Mouse (Mus musculus): ENCODE data around the gene Gm21789. TPM values are rescaled to one million over a fixed set of nuclear protein-coding genes. Genes with fewer than 3 reads are reported as not detected.
"Not testable (repeated sequence)": the region's sequence is repeated elsewhere in the genome, so short reads cannot be mapped to it uniquely, and the experiment has no call there.

Gene Gm21789
- total RNA-seq (2021) = not detected
- long read RNA-seq, experiment 1 = 0 reads
- long read RNA-seq, experiment 2 = 0 reads

DNA sequence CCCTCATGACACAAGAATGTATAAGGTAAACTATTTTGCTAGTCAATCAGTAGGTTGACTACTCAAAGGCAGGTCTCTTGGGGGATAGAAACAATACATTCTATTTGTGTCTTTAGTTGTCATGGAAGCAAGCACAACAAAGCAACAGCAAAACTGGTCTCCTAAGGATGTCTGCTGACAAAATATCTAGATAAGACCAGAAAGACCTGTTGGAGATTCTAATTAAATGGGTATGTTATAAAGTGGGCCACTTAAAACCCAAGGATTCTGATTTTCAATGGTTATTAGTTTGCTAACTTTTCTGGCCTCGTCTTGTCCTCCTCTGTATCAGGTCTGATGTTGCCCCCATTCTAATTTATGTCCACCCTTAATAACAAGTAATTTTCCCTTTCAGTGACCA is at the start of gene Gm21789:
TSS of gene Gm21789 (plus strand) at position 301 of the 400 bp plus-strand sequence.
- intact Hi-C loops (cut with DNase I) = not testable (repeated sequence)

DNA sequence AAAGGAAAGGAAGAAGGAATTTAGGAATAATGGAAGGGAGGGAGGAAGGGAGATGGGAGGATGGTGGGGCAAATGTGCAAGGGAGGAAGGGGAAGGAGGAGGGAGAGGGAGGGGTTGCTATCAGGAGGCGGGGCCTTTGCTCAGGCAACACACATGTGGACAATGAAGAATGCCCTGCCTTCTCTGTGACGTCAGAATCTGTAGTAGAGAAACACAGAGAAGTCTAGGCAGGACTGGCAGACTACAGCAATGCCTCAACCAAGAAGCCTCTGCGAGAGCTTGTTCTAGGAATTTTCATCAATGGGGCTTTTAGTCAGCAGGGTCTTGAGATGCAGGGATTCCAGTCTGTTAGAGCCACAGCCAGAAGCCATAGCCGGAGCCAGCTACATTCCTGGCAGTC is 47.2 kb upstream of the Gm21789 start, which contains the start of gene Btbd35f30:
TSS of gene Btbd35f30 (plus strand) at position 301 of the 400 bp plus-strand sequence.
- intact Hi-C loops (cut with DNase I); DNase-seq: not testable (repeated sequence)

More for the DNA sequence above, at the start of gene Gm21789:
- DNase-seq = not testable (repeated sequence)

DNA sequence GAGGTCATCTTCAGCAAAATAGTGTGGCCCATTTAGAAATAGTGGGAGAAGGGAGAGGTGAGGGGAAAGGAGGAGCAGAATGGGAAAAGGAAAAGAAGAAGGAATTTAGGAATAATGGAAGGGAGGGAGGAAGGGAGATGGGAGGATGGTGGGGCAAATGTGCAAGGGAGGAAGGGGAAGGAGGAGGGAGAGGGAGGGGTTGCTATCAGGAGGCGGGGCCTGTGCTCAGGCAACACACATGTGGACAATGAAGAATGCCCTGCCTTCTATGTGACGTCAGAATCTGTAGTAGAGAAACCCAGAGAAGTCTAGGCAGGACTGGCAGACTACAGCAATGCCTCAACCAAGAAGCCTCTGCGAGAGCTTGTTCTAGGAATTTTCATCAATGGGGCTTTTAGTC is 32.0 kb downstream of the Gm21789 start, which contains the start of gene Btbd35f5:
TSS of gene Btbd35f5 (plus strand) at position 301 of the 400 bp plus-strand sequence.
- intact Hi-C loops (cut with DNase I); DNase-seq: not testable (repeated sequence)

Other genes starting within 250 kb of the Gm21789 start
- not detected for gene Btbd35f21, start 215.7 kb upstream of the Gm21789 start, total RNA-seq (2021)
- gene Btbd35f30, start 47.1 kb upstream of the Gm21789 start, total RNA-seq (2021) = not detected
- gene Btbd35f5, start 32.1 kb downstream of the Gm21789 start, total RNA-seq (2021) = not detected

Measured in gastrocnemius, postnatal 36 days (tissue).